Mouse (Mus musculus) kidney, adult 2 months (tissue): ENCODE measurements around the gene Iqcf3. TPM values are rescaled to one million over a fixed set of nuclear protein-coding genes. Genes with fewer than 3 reads are reported as not detected.
"Not testable (repeated sequence)": the region's sequence is repeated elsewhere in the genome, so short reads cannot be mapped to it uniquely, and the experiment has no call there.

Experiments
- DNase-seq: peaks from one replicate; pipeline ENCODE4 v3.0.0; 2021
- H3K27ac ChIP-seq: fragments of 200-500 bp; 2 replicates; pipeline ENCODE4 v1.5.1; 2012; ENCODE audit warnings: low read depth, low read length, control low read depth, inconsistent platforms; ENCODE audit not compliant: insufficient read depth
- H3K27me3 ChIP-seq: fragments of 200-500 bp; replicated peaks from 2 replicates; pipeline ENCODE4 v1.6.1; 2012; ENCODE audit warnings: mild to moderate bottlenecking, moderate library complexity, low read length, inconsistent platforms; ENCODE audit not compliant: control insufficient read depth, insufficient read depth
- H3K36me3 ChIP-seq: fragments of 200-500 bp; 2 replicates; pipeline ENCODE4 v1.6.1; 2012; ENCODE audit warnings: mild to moderate bottlenecking, moderate library complexity, low read length, inconsistent platforms; ENCODE audit not compliant: control insufficient read depth, insufficient read depth
- H3K4me1 ChIP-seq: fragments of 200-500 bp; 2 replicates; pipeline ENCODE4 v1.6.1; 2011; ENCODE audit warnings: low read length; ENCODE audit not compliant: control insufficient read depth, insufficient read depth
- H3K4me3 ChIP-seq: fragments of 200-500 bp; 2 replicates; pipeline ENCODE4 v1.5.1; 2011; ENCODE audit warnings: mild to moderate bottlenecking, low read depth, low read length, control low read depth; ENCODE audit not compliant: insufficient read depth
- CTCF ChIP-seq: fragments of 200-500 bp; conservative IDR thresholded peaks from 2 replicates; pipeline ENCODE4 v1.5.1; 2011; ENCODE audit warnings: low read depth, mild to moderate bottlenecking, control low read depth, low read length, moderate library complexity, mixed read lengths; ENCODE audit not compliant: insufficient read depth, insufficient read length
- POLR2A ChIP-seq: fragments of 200-500 bp; IDR thresholded peaks from one replicate; pipeline ENCODE4 v1.6.1; 2011; ENCODE audit warnings: low read depth, low read length, control low read depth
- WGBS: fragments of 180-500 bp; shearing (Covaris S2); methylation state at CpG from one replicate; pipeline ENCODE4 v1.1.7; 2018; 5-methylcytosine and 5-hydroxymethylcytosine counted together
- polyA plus RNA-seq: library from polyadenylated mRNA; depleted of rRNA; stranded (reverse); fragments of >200 nt; gene quantifications from 2 replicates; pipeline ENCODE4 v1.2.3, GENCODE M21; 2012

Gene Iqcf3
- polyA plus RNA-seq, 1 experiment: 0.06 TPM

DNA sequence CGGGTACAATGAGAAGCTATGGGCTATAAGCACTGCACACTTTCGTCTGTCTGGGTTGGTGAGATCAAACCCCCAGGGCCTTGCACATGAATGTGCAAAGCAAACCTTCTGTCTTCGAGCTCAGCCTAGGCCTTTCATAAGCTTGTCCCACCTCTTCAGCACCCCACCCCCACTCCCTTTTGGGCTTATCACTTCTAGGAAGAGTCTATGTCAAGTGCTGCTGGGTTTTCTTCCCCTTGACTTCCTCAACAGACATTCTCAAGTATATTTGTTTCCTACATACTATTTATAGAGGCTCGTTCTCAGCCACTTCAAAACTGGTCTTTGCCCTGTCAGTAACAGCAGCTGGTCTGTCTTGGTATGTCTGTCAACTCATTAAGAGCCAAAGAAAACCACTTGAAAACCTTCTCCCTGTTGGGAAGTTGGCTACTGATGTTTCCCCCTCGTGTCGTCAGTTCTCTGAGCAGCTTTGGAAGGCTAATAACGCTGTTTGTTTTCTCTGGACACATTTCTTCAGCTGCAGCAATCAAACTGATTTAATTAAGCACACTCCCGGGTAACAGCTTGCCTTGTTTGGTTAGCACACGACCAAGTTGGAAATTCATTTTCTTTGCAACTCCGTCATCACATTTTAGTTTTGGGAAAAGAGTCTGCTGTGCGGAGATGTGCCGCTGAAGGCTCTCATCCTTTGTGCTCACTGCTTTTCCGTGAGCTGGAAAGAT is 48.5 kb downstream of the Iqcf3 start:
- TF ChIP-seq POLR2A (no peak), CTCF (no peak)
- Histone ChIP-seq H3K4me3 (no peak overlapping the region), H3K27me3 (no peaks in the 10 kb centered on the region), H3K4me1 (no peaks in the 10 kb centered on the region), H3K36me3 (no peaks in the 10 kb centered on the region), H3K27ac (no peak overlapping the region)
- no peak for DNase-seq
- 49% methylated on average over 13 of the region's 13 CpGs for WGBS

DNA sequence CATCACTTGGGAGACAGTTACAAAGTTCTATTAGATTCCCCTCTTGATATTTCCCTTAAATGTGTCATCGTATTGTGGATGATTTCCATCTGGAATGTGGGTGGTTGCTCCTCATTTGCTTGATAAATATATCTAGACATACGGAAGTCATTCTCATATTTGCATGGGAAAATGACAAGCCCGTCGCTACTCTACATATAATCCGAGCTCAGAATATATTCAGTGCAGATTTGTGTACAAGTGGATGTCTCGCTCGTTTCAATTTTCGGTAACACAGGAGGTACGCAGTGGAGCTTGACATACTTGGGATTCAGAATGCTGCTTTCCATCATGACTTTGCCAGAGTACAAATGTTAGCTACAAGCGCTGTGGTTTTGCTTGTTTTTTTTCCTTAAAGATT is 52.1 kb downstream of the Iqcf3 start:
- 90% methylated on average over 10 of the region's 10 CpGs for WGBS
- DNase-seq: no peak
- Histone ChIP-seq H3K27ac (no peak overlapping the region), H3K36me3 (no peaks in the 10 kb centered on the region), H3K4me1 (no peaks in the 10 kb centered on the region), H3K27me3 (no peaks in the 10 kb centered on the region), H3K4me3 (no peak overlapping the region)
- TF ChIP-seq POLR2A (no peak), CTCF (no peak)

- DNase-seq: no peak
- TF ChIP-seq POLR2A (no peak), CTCF (no peak)
- Histone ChIP-seq H3K4me1 (no peaks in the 10 kb centered on the region), H3K27ac (no peak overlapping the region), H3K36me3 (no peaks in the 10 kb centered on the region), H3K27me3 (no peaks in the 10 kb centered on the region), H3K4me3 (no peak overlapping the region)
- 72% methylated on average over 6 of the region's 6 CpGs for WGBS
These were observed 57.2 kb downstream of the Iqcf3 start for GRCm38 (mm10) chr9:106504246-106504645.

GRCm38 (mm10) chr9:106501846-106502245 is 59.6 kb downstream of the Iqcf3 start:
- Histone ChIP-seq H3K4me3 (no peak overlapping the region), H3K4me1 (no peaks in the 10 kb centered on the region), H3K27me3 (no peaks in the 10 kb centered on the region), H3K27ac (no peak overlapping the region), H3K36me3 (no peaks in the 10 kb centered on the region)
- 90% methylated on average over 22 of the region's 22 CpGs for WGBS
- DNase-seq: no peak
- TF ChIP-seq CTCF (no peak), POLR2A (no peak)

DNA sequence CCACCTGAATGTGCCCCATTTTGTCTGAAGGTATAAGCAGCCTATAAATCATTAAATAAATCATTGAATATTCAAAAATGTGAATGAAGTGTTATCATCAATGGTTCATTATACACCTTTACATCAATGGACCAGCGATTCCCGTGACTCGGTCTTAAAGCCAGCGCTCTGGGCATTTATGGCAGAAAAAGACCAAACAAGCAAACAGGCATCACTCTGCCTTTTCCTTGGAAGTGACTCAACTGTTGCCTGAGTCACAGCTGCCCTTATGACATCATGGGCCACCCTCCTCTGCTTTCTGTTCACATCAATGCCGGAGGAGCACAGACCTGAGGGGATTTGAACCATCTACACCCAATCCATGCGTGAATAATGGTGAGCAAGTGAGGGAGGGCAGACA is 61.8 kb downstream of the Iqcf3 start, which contains the start of gene Iqcf1:
TSS of gene Iqcf1 (plus strand) at position 301 of the 400 bp plus-strand sequence.
- TF ChIP-seq POLR2A (no peak), CTCF (no peak)
- H3K36me3 ChIP-seq: no peaks in the 10 kb centered on the region
- no peak within 1 kb of the TSS for H3K27ac ChIP-seq
- H3K4me1 ChIP-seq: no peaks in the 10 kb centered on the region
- DNase-seq: no peak
- no peaks in the 10 kb centered on the region for H3K27me3 ChIP-seq
- no peak within 1 kb of the TSS for H3K4me3 ChIP-seq
- 93% methylated on average over 6 of the region's 6 CpGs for WGBS

GRCm38 (mm10) chr9:106487602-106488001 is 73.8 kb downstream of the Iqcf3 start:
- DNase-seq, H3K27me3 ChIP-seq, H3K27ac ChIP-seq, H3K36me3 ChIP-seq, H3K4me1 ChIP-seq, H3K4me3 ChIP-seq: not testable (repeated sequence)
- WGBS: 86% methylated on average over 6 of the region's 6 CpGs

- 80% methylated on average over 10 of the region's 10 CpGs for WGBS
- Histone ChIP-seq H3K27ac (no peak overlapping the region), H3K36me3 (peaks cover 2% of the 10 kb centered on the region), H3K4me3 (no peak overlapping the region), H3K4me1 (no peaks in the 10 kb centered on the region), H3K27me3 (no peaks in the 10 kb centered on the region)
- no peak for TF ChIP-seq CTCF
- no peak for TF ChIP-seq POLR2A
- DNase-seq: no peak
These were observed 76.4 kb downstream of the Iqcf3 start for GRCm38 (mm10) chr9:106485076-106485475.
